In the genomic region with DNA sequence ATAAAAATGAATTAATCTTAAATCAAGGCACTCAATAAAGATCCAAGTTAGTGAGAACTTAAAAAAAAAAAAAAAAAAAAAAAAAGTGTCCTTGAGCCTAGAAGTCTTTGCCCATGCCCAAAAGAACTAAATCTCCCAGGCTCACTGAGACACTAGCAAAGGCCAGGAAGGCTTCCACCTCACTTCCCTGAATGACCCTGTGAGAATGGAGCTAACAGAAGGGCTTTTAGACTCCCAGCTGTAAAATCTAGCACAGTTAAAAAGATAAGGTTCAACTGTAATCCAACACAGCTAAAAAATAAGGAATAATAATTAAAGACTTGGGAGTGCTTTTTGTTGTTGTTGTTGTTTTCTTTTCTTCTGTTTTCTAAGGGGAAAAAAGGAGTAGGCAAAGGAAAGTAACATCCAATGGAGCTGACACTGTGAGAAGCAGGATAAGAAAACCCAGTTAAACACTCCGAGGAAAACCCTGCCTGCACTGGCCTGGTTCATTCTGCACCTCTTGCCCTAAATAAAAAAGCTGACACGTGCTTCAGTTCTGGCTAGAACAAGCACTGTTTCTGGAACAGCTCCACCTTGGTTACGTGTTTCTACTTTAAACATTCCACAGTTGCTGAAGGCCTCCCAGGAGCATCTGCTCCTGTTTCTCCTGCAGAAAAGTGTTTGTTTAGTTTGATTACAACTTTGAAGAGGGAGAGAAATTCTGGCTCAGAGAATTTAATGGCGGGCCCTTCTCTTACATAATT, we compare ENCODE assay signal across 8 mouse cellular contexts. TPM values are rescaled to one million over a fixed set of nuclear protein-coding genes. Genes with fewer than 3 reads are reported as not detected.
A peak's percentile ranks its signal among the peaks of the same experiment; 100 is the strongest.
DNase-seq lines count a peak whose midpoint lies in the region; ATAC-seq lines count a peak whose summit lies in the region.

No protein-coding gene starts in this region.

- no peaks in the 10 kb centered on the region for H3K36me3 ChIP-seq in hindbrain, embryonic 14.5 days (replicated peaks; ENCODE audit: control insufficient read depth, insufficient read depth)
- no peaks in the 10 kb centered on the region for H3K36me3 ChIP-seq in hindbrain, embryonic 12.5 days
- no peaks in the 10 kb centered on the region for H3K36me3 ChIP-seq in embryonic facial prominence, embryonic 15.5 days
- H3K36me3 ChIP-seq in midbrain, embryonic 11.5 days (ENCODE audit: control insufficient read depth, insufficient read depth, low read length) = no peaks in the 10 kb centered on the region

- H3K27ac ChIP-seq in hindbrain, embryonic 14.5 days = no peak overlapping the region
- no peak overlapping the region for H3K27ac ChIP-seq in hindbrain, embryonic 12.5 days
- peak overlapping the region; percentile 36; the same call in 1 of the 2 replicates for H3K27ac ChIP-seq in embryonic facial prominence, embryonic 15.5 days (replicated peaks)
- no peak overlapping the region for H3K27ac ChIP-seq in midbrain, embryonic 11.5 days (ENCODE audit: low read depth, low read length)

- no peak overlapping the region for H3K4me3 ChIP-seq in hindbrain, embryonic 14.5 days (replicated peaks; ENCODE audit: low read length)
- H3K4me3 ChIP-seq in hindbrain, embryonic 12.5 days = no peak overlapping the region
- no peak overlapping the region for H3K4me3 ChIP-seq in embryonic facial prominence, embryonic 15.5 days (replicated peaks)
- no peak overlapping the region for H3K4me3 ChIP-seq in midbrain, embryonic 11.5 days (ENCODE audit: low read depth, low read length)

- ATAC-seq in hindbrain, embryonic 14.5 days (ENCODE audit: low FRiP score) = no peak
- no peak for ATAC-seq in hindbrain, embryonic 12.5 days (ENCODE audit: low FRiP score)
- no peak for ATAC-seq in embryonic facial prominence, embryonic 15.5 days (ENCODE audit: insufficient number of reproducible peaks, low FRiP score, low TSS enrichment, low read depth)
- ATAC-seq in midbrain, embryonic 11.5 days (ENCODE audit: low FRiP score) = no peak

- H3K9ac ChIP-seq in hindbrain, embryonic 14.5 days = no peak overlapping the region
- no peak overlapping the region for H3K9ac ChIP-seq in hindbrain, embryonic 12.5 days
- H3K9ac ChIP-seq in embryonic facial prominence, embryonic 15.5 days = no peak overlapping the region
- no peak overlapping the region for H3K9ac ChIP-seq in midbrain, embryonic 11.5 days (ENCODE audit: low read length)

- H3K4me2 ChIP-seq in hindbrain, embryonic 14.5 days (replicated peaks) = no peak overlapping the region
- no peak overlapping the region for H3K4me2 ChIP-seq in hindbrain, embryonic 12.5 days (replicated peaks)
- no peak overlapping the region for H3K4me2 ChIP-seq in embryonic facial prominence, embryonic 15.5 days (replicated peaks)
- no peak overlapping the region for H3K4me2 ChIP-seq in midbrain, embryonic 11.5 days

- H3K27me3 ChIP-seq in hindbrain, embryonic 14.5 days (ENCODE audit: control insufficient read depth, insufficient read depth, low read length) = no peaks in the 10 kb centered on the region
- no peaks in the 10 kb centered on the region for H3K27me3 ChIP-seq in hindbrain, embryonic 12.5 days
- no peaks in the 10 kb centered on the region for H3K27me3 ChIP-seq in embryonic facial prominence, embryonic 15.5 days
- H3K27me3 ChIP-seq in midbrain, embryonic 11.5 days (ENCODE audit: control insufficient read depth, insufficient read depth, low read length) = no peaks in the 10 kb centered on the region

- peaks cover 4% of the 10 kb centered on the region for H3K4me1 ChIP-seq in hindbrain, embryonic 14.5 days (replicated peaks; ENCODE audit: control insufficient read depth, insufficient read depth, low read length)
- H3K4me1 ChIP-seq in hindbrain, embryonic 12.5 days = peaks cover 19% of the 10 kb centered on the region; the same call in 1 of the 2 replicates
- H3K4me1 ChIP-seq in embryonic facial prominence, embryonic 15.5 days = peaks cover 37% of the 10 kb centered on the region
- peaks cover 5% of the 10 kb centered on the region; the same call in 1 of the 2 replicates for H3K4me1 ChIP-seq in midbrain, embryonic 11.5 days (ENCODE audit: control insufficient read depth, insufficient read depth, low read length)

- WGBS in hindbrain, embryonic 14.5 days = 47% methylated on average over 4 of the region's 4 CpGs
- 43% methylated on average over 4 of the region's 4 CpGs for WGBS in hindbrain, embryonic 12.5 days
- WGBS in embryonic facial prominence, embryonic 15.5 days = 20% methylated on average over 4 of the region's 4 CpGs
- WGBS in midbrain, embryonic 11.5 days = 59% methylated on average over 4 of the region's 4 CpGs

- peak; percentile 28 for DNase-seq in hindbrain, embryonic 14.5 days (ENCODE audit: low spot score)
- DNase-seq in adipocyte (ENCODE audit: low spot score) = peak; percentile 92
- DNase-seq in kidney, postnatal 36 days = peak; percentile 65 to 87
- DNase-seq in skeletal muscle tissue, adult 2 months (ENCODE audit: low read depth, low spot score) = peak; percentile 62
- no peak for DNase-seq in midbrain, embryonic 11.5 days (ENCODE audit: low spot score, missing footprints)
- no peak for DNase-seq in spleen, postnatal 36 days (ENCODE audit: low spot score in 2 of 2)

- H3K9me3 ChIP-seq in hindbrain, embryonic 14.5 days (ENCODE audit: control insufficient read depth, low read length) = no peaks in the 10 kb centered on the region
- no peaks in the 10 kb centered on the region for H3K9me3 ChIP-seq in hindbrain, embryonic 12.5 days (replicated peaks)
- no peaks in the 10 kb centered on the region for H3K9me3 ChIP-seq in embryonic facial prominence, embryonic 15.5 days (replicated peaks)
- no peaks in the 10 kb centered on the region for H3K9me3 ChIP-seq in midbrain, embryonic 11.5 days (ENCODE audit: control insufficient read depth, low read length)

RNA-seq across cellular contexts. Expression of a gene that starts 23.0 kb away (rescaled TPM):
- 7.5 and 7.6 TPM in 2 replicates for polyA plus RNA-seq in hindbrain, embryonic 14.5 days (2014; fragmentation: Nextera tagmentation; extraction: Ambion mirVana)
- 8.2 and 8.3 TPM in 2 replicates for polyA plus RNA-seq in hindbrain, embryonic 12.5 days (2016; fragmentation: Nextera tagmentation; extraction: Ambion mirVana)
- 15.9 and 16.9 TPM in 2 replicates for polyA plus RNA-seq in embryonic facial prominence, embryonic 15.5 days (2015; fragmentation: Nextera tagmentation; extraction: Ambion mirVana)
- polyA plus RNA-seq in midbrain, embryonic 11.5 days (2014; fragmentation: Nextera tagmentation; extraction: Ambion mirVana) = 10.4 and 10.8 TPM in 2 replicates

Comparison
In these comparisons a context has a peak if more than half of its experiments do, and no peak if none do; other contexts are left out.
1. DNase-seq: peak in hindbrain, embryonic 14.5 days (single experiment), adipocyte (single experiment), kidney, postnatal 36 days (2 of 2) and skeletal muscle tissue, adult 2 months (single experiment); none in midbrain, embryonic 11.5 days (single experiment) and spleen, postnatal 36 days (0 of 2).